Comparison of ENCODE assay signal across 11 mouse cellular contexts in the genomic region with DNA sequence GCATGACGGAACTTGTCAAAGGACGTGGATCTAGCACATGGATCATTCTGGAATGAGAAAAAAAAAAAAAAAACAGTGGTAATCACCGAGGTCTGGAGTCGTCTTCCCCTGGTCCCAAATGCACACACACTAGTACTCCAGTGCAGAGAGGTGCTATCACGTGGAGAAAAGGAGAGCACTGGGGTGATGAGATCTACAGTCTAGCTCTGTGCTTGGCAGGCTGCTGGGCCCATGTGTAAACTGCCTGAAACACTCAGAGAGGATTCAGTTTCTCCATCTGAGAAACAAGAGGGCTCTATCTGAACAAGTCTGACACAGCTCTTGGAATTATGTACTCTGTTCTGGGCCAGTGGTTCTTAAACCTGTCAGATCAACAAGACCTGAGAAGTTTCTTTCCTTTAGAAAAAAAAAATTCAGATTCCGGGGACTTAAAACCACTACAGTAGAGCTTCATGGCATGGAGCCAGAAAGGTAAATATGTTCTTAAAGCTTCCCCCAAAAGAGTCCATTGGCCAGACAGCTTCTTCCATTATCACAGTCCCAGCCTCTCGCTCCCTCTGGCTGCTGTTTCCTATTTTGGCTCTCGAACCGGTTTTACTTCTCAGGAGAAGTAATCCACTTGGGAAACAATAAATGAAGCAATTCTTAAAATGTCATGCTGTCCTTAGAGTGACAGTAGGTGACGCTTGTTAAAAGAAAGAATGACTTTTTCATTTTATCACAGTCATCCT. TPM values are rescaled to one million over a fixed set of nuclear protein-coding genes. Genes with fewer than 3 reads are reported as not detected.
A peak's percentile ranks its signal among the peaks of the same experiment; 100 is the strongest.
DNase-seq lines count a peak whose midpoint lies in the region; ATAC-seq and TF ChIP-seq lines count a peak whose summit lies in the region.
"Had no signal": no experiment of that assay in that cellular context is flagged by ENCODE, and none has a peak within 500 bp of the region (broad histone marks: within the 10 kb centered on the region; RNA-seq: fewer than 3 reads in every experiment).

No protein-coding gene starts in this region.

- peak; percentile 55 for TF ChIP-seq CTCF in lung, postnatal 0 days (IDR thresholded peaks at IDR 0.05)

- H3K27ac ChIP-seq in kidney, embryonic 15.5 days = no peak overlapping the region
- peak overlapping the region; percentile 67 for H3K27ac ChIP-seq in brown adipose tissue, adult 24 weeks (replicated peaks; ENCODE audit: low read depth, low read length)
- H3K27ac ChIP-seq in lung, postnatal 0 days (ENCODE audit: low read length) = peak overlapping the region; percentile 39
- H3K27ac ChIP-seq: forebrain, embryonic 10.5 days; liver, embryonic 13.5 days; neural tube, embryonic 12.5 days had no signal

- no peak overlapping the region for H3K9ac ChIP-seq in kidney, embryonic 15.5 days
- H3K9ac ChIP-seq in lung, postnatal 0 days (replicated peaks; ENCODE audit: low read depth) = no peak overlapping the region
- H3K9ac ChIP-seq: liver, embryonic 13.5 days; neural tube, embryonic 12.5 days had no signal

- H3K27me3 ChIP-seq in kidney, embryonic 15.5 days = no peaks in the 10 kb centered on the region
- H3K27me3 ChIP-seq in lung, postnatal 0 days (replicated peaks; ENCODE audit: insufficient read depth, low read length) = no peaks in the 10 kb centered on the region
- H3K27me3 ChIP-seq: neural tube, embryonic 12.5 days had no signal

- H3K4me3 ChIP-seq in kidney, embryonic 15.5 days (replicated peaks) = peak overlapping the region; percentile 10
- H3K4me3 ChIP-seq in brown adipose tissue, adult 24 weeks (ENCODE audit: insufficient read depth, low read depth, low read length) = peak overlapping the region; percentile 29
- H3K4me3 ChIP-seq in lung, postnatal 0 days (ENCODE audit: low read depth, low read length) = peak overlapping the region; percentile 49
- H3K4me3 ChIP-seq: forebrain, embryonic 10.5 days; liver, embryonic 13.5 days; neural tube, embryonic 12.5 days had no signal

- peaks cover 13% of the 10 kb centered on the region for H3K4me1 ChIP-seq in kidney, embryonic 15.5 days
- H3K4me1 ChIP-seq in brown adipose tissue, adult 24 weeks (ENCODE audit: control insufficient read depth, insufficient read depth, insufficient read length, low read length) = peaks cover 20% of the 10 kb centered on the region
- H3K4me1 ChIP-seq in lung, postnatal 0 days (ENCODE audit: insufficient read depth, low read depth, low read length) = peaks cover 28% of the 10 kb centered on the region; the same call in 1 of the 2 replicates
- H3K4me1 ChIP-seq: liver, embryonic 13.5 days; neural tube, embryonic 12.5 days had no signal

- no peaks in the 10 kb centered on the region for H3K9me3 ChIP-seq in kidney, embryonic 15.5 days (replicated peaks)
- no peaks in the 10 kb centered on the region for H3K9me3 ChIP-seq in lung, postnatal 0 days (ENCODE audit: low read length)
- H3K9me3 ChIP-seq: liver, embryonic 13.5 days; neural tube, embryonic 12.5 days had no signal

- H3K4me2 ChIP-seq in kidney, embryonic 15.5 days = peak overlapping the region; percentile 30
- H3K4me2 ChIP-seq in lung, postnatal 0 days (replicated peaks; ENCODE audit: low read depth, low read length) = peak overlapping the region; percentile 54
- H3K4me2 ChIP-seq: liver, embryonic 13.5 days; neural tube, embryonic 12.5 days had no signal

- peaks cover 25% of the 10 kb centered on the region for H3K36me3 ChIP-seq in kidney, embryonic 15.5 days
- peaks cover 6% of the 10 kb centered on the region for H3K36me3 ChIP-seq in lung, postnatal 0 days (ENCODE audit: insufficient read depth, low read length)
- H3K36me3 ChIP-seq: forebrain, embryonic 10.5 days; liver, embryonic 13.5 days; neural tube, embryonic 12.5 days had no signal

- no peak for DNase-seq in kidney, postnatal 10 days
- DNase-seq in gonadal fat pad, adult 2 months (ENCODE audit: low read depth) = peak; percentile 71
- peak; percentile 90 for DNase-seq in lung, postnatal 0 days (ENCODE audit: low spot score)
- DNase-seq in cerebellum, postnatal 10 days = no peak
- no peak for DNase-seq in frontal cortex, postnatal 10 days (ENCODE audit: low spot score in 2 of 2)
- DNase-seq: cerebellum, adult 8-10 months; liver, embryonic 13.5 days had no signal

- ATAC-seq in kidney, embryonic 15.5 days (replicated peaks; ENCODE audit: low FRiP score) = no peak
- peak; percentile 9 for ATAC-seq in lung, postnatal 0 days

- TF ChIP-seq EP300 in lung, postnatal 0 days (IDR thresholded peaks at IDR 0.05) = no peak

- WGBS in kidney, embryonic 15.5 days = 81% methylated on average over 10 of the region's 10 CpGs
- WGBS in lung, postnatal 0 days = 28% methylated on average over 10 of the region's 10 CpGs

RNA-seq across cellular contexts. Expression of gene Ppp1r3c, which starts 2.0 kb away (rescaled TPM):
- polyA plus RNA-seq in kidney, embryonic 15.5 days (2015; fragmentation: Nextera tagmentation; extraction: Ambion mirVana) = 17.4 and 17.5 TPM in 2 replicates
- polyA plus RNA-seq in brown adipose tissue, adult 24 weeks (2012; ENCODE audit: insufficient read depth, insufficient read length, missing spikeins) = 88.4 and 124 TPM in 2 replicates
- 7.8 and 8.1 TPM in 2 replicates for polyA plus RNA-seq in gonadal fat pad, adult 2 months (2012; rRNA removed)
- 39.4 and 51.4 TPM in 2 replicates for polyA plus RNA-seq in lung, postnatal 0 days (2015; fragmentation: Nextera tagmentation; extraction: Ambion mirVana)

Comparison
In these comparisons a context has a peak if more than half of its experiments do, and no peak if none do; other contexts are left out.
1. DNase-seq: peak in gonadal fat pad, adult 2 months (single experiment) and lung, postnatal 0 days (single experiment); none in kidney, postnatal 10 days (single experiment), cerebellum, postnatal 10 days (0 of 2) and frontal cortex, postnatal 10 days (0 of 2).
2. Peak in every context shown above with its lines, with median percentiles within 50 percentile points of each other: H3K4me3 ChIP-seq.